Mouse (Mus musculus): ENCODE measurements around the gene Lmtk3.

The Lmtk3 gene

DNA sequence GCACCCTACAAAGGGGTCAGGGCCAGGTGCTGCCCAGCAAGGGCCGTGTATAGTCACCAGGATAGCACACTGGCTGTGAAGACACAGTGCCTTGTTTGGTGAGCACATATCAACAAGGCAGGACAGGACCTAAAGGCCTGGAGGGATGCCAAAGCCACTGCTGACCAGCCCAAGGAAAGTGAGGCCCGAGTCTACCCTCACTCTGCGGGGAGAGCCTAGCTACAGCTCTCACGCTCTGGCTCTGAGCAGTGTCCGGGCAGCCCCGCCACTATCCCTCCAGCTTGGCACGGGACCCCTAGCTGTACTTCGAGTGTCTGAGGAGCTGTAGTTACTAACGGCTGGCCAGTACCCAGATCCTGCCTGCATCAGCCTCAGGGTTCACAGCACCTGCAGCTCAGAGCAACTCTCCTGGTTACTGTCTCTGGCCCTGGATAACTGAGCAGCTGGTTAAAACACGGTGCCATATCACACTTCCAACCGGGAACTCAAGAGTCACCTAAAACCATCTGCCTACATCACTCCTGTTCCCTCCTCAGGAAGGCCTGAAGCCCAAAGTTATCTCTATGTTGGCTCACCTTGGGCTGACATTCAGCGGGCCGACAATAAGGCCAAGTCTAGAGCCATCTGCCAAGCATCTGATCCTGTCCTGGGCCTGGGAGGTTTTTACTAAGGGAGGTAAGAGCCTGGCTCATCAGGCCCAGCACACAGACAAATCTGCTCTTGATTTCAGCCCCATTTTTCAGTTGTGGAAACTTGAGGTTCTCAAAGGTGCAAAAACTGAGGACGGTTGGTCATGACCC is 25.9 kb downstream of the Lmtk3 start:
- DNase-seq (ENCODE audit: low read depth, low spot score): no peak

DNA sequence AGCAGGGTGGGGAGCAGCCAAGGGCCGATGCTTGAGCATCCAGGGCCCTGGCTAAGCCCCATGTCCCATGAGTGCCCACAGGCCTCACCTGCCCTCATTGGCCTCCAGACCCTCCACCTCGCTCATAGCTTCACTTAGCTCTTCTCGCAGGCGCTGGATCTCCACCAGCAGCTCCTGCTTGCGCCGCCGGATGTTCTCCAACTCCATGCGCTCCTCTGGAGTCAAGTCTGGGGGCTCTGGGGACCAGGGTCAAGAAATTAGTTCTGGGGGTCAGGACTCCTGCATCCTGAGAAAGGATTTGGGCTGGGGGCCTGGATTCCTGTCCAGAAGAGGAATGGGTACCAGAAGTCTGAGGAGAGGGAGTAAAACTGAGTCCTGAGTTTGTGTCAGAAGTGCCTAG is 29.4 kb downstream of the Lmtk3 start:
- no peak for DNase-seq (ENCODE audit: low read depth, low spot score)

DNA sequence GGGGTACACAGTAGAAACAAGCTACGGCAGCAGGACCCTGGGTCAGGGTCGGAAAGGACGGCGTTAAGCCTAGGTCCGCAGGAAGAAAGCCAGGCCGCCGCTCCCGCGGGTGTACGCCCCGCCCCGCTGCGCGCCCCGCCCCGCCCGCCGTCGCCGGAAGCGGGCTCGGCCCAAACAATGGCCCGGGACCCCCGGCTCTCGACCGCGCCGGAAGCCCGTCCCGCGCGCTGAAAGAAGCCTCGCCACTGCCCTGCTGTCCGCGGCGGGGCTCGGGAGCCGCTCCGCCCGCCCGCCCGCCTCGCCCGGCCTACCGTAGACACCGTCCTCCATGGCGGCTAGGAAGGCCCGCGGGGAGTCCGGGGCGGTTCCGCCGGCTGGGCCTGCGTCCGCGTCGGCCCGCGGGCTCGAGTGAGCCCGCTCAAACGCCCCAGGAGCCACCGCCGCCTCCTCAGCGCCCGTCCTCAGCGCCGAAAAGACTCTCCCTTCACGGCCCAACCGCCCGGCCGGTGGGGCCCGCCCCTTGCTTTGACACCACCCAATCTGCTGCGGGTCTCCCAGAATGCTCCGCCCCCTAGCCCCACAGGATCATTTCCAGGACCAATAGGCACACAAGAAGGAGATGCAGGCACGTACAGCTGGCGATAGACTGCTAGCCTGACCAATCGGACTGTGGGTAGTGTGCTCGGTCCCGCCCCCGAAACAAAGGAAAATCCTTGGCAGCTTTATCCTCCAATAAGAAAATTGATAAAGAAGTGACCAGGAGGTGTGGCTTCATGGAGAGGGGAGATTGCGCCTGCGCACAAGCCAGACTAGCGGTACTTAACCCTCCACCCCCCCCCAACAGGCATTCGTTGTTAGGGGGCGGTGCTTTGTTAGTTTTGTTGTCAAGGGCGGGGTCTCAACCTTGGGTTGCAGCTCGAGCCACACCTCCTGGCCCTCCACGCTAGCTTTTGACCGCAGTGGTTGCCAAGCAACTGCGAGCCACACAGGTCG is 30.5 kb downstream of the Lmtk3 start, which contains the start of gene Cyth2:
TSS of gene Cyth2 (minus strand) at position 795 of the 993 bp plus-strand sequence.
- peak; percentile 100 for DNase-seq (ENCODE audit: low read depth, low spot score)

- DNase-seq (ENCODE audit: low read depth, low spot score): no peak
Measured at GRCm38 (mm10) chr7:45814841-45815240, 31.3 kb downstream of the Lmtk3 start.

DNA sequence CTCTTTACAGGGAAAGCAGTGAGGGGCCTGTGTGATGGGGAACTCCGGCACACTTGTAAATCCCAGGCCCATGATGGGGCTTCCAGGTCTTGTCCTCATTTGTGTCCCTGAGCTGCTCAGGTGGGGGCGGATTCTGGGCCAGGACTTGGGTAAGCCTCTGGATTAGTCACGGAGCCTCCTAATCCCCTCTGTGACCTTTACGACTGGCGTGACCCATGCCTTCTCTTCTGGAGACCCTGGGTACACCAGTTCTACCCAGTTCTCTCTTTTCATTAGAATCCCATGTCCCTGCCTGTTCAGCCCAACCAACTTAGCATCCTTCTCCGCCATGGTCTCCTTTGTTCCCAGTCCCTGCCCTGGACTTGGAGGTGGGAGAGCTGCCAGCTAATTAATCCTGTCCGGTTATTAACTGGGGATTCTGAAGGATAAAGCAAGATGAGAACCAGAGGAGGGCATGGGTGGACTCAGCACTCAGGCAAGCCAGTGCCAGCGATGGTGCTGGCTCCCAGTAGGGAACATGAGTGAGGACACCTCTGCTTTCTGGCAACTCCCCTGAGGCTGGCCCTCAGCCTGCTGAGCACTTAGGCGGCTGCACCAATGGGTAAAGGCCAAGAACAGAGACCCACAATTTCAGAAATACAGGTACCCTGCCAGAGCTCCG is 31.9 kb downstream of the Lmtk3 start:
- no peak for DNase-seq (ENCODE audit: low read depth, low spot score)

DNA sequence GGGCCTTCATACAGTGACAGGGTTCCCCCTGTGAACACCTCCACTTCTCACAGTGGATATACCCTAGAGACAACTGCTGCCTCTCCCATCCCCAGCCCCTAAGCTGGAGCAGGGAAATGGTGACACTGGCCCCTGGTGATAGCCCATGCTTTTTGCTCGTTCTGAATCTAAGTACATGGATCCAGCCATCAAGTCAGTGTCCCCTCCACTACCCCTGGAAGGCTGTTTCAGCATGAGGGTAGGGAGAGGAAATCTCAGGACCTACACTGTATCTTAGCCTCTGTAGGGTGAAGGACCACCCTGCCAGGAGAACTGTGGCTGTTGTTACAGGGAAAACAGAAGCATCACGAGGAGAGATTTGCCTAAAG is 32.4 kb downstream of the Lmtk3 start:
- no peak for DNase-seq (ENCODE audit: low read depth, low spot score)

DNA sequence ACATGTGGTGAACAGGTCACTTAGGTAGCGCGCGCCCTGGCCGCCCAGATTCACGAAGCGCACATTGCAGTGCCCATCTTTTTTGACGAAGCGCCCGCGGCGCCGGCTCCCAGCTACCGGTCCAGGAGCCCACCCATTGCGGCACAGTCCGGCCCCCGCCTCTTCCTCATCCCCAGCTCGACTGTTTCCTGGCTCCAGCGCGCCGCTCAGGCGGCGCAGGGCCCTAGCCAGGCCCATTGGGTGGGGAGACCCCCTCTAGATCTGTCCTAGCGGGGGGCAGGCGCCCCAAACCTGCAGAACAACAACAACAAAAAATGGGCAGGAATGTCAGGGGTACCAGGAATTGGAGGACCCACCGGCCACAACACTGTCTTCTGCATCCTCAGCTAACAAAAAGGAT is 36.3 kb downstream of the Lmtk3 start:
- no peak for DNase-seq (ENCODE audit: low read depth, low spot score)

GRCm38 (mm10) chr7:45820913-45821312 is 37.4 kb downstream of the Lmtk3 start:
- DNase-seq (ENCODE audit: low read depth, low spot score): no peak

DNA sequence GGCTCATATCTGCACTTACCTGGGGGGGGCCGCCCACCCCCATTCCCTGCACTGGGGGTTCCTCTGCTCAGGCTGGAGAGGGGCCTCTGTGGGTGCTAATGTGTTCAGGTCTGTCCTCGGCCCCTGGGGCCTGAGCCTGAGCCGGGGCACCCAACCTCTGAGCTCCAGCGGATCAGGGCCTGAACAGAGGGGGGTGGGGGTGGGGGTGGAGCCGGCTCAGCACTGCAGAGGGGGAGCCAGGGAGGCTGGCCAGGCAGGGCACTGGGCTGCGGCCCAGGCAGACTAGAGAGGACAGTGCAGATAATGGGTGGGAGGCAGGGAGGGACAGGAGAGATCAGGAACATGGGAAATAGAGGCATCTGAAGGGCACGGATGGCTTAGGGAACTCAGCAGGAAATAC is 41.1 kb downstream of the Lmtk3 start, which contains the start of gene Kcnj14:
TSS of gene Kcnj14 (minus strand) at position 185 of the 400 bp plus-strand sequence.
- no peak for DNase-seq (ENCODE audit: low read depth, low spot score)

GRCm38 (mm10) chr7:45826631-45827030 is 43.1 kb downstream of the Lmtk3 start:
- DNase-seq (ENCODE audit: low read depth, low spot score): no peak

DNA sequence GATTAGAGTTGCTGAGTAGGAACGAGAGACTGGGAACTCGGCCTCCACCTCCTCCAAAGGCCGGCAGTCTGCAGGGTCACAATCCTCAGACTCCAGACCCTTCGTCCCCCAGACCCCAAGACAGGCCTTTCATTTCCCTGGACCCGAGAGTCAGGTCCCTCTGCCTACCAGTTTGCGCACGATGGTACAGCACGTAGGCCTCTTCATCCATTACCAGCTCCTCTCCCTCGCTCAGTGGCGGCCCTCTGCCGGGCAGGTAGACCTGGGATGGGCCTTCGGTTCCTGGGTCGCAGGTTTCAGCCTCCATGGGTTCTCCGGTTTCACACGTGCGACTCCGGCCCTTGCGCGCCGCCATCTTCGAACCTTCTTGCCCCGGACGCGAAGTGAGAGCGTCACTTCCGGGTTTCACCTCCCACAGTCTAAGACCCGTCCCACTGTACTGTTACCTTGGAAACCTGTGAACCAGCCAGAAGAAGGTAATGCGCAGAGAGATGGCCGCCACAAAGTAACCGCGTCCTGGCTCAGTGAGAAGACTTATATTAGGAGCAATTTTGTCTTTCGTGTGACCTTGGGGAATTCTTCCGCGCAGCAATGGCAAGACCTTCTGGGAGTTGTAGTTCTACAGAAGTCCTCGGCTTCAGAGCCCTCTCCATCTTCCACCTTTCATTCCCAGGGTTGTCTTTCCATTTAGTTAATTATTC is 47.0 kb downstream of the Lmtk3 start, which contains the start of gene Grwd1:
TSS of gene Grwd1 (minus strand) at position 518 of the 701 bp plus-strand sequence.
- DNase-seq (ENCODE audit: low read depth, low spot score): peak; percentile 92

- DNase-seq (ENCODE audit: low read depth, low spot score): no peak
Measured at GRCm38 (mm10) chr7:45831128-45831525, 47.6 kb downstream of the Lmtk3 start.

GRCm38 (mm10) chr7:45832428-45832827 is 48.9 kb downstream of the Lmtk3 start:
- DNase-seq (ENCODE audit: low read depth, low spot score): no peak

GRCm38 (mm10) chr7:45833148-45833790 is 49.7 kb downstream of the Lmtk3 start:
- DNase-seq (ENCODE audit: low read depth, low spot score): no peak

DNA sequence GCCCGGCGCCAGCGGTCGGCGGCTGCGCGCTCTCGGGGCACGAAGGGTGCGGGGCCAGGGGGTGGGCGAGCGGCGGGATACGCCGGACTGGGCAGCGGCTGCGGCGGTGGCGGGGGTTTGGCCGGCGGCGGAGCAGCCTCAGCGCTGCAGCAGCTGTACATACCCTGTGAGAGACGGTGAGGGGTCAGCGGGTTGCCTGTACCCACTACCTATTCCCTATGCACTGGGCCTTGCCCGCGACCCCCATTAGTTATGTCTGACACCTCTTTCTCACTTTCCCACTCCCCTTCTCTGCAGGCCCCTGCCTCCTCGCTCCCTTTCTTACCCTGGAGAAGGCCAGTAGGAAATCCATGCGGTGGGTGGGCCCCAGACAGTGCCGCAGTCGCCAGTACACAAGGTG is 50.4 kb downstream of the Lmtk3 start:
- no peak for DNase-seq (ENCODE audit: low read depth, low spot score)

- DNase-seq (ENCODE audit: low read depth, low spot score): no peak
Measured at GRCm38 (mm10) chr7:45842950-45843744, 59.6 kb downstream of the Lmtk3 start.

DNA sequence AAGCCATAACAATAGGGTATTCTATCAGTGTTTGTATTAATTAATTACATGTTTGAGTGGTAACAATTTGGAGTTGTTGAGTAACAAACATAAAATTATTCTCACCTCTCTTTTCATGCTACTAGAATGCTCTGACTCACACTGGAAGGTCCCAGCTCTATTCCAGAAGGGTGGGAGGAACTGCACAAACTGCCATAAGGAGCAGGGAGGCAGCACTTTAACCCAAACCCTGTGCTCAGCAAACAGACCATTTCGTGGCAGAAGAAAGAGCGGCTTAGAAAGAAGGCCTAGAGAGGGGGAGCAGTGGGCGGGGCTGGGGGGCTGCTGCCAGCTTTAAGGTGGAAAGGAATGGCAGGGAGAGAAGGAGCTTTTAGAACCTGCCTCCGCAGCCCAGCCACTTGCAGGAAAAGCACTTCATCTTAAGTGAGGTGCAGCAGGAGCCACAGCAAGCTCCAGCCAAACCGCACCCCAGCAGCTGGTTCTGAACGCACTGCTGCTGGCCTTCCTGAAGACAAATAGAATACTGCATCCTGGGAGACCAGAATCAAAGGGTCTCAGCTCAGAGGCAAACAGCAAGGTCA is 65.0 kb downstream of the Lmtk3 start:
- DNase-seq (ENCODE audit: low read depth, low spot score): no peak

GRCm38 (mm10) chr7:45850661-45851060 is 67.1 kb downstream of the Lmtk3 start:
- DNase-seq (ENCODE audit: low read depth, low spot score): no peak

DNA sequence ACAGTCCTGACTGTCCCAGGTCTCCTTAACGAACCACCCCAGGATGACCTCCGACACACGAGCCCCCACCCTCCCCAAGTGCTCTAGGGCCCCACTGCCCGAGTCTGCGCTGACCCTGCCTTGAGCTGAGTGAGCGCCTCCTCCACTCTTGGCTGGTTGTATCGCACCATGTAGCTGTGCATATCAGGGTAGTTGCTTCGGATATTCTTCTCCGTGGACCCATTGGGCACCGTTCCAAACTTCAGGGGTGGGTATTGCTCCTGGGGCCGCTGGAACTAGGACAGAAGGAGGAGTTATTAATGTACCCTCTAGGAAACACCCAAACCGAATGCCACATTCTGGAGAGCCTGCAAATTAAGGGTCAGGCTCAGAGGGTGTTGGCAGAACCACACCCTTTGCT is 69.6 kb downstream of the Lmtk3 start:
- no peak for DNase-seq (ENCODE audit: low read depth, low spot score)
